Mouse (Mus musculus) CD4-positive, CD25-positive, alpha-beta regulatory T cell, adult 2 months (primary cell): ENCODE data around the gene Kansl1l.

Experiments
- DNase-seq: peaks from one replicate; pipeline ENCODE4 v3.0.0-alpha.2; 2012; ENCODE audit warnings: low read depth, low spot score

The Kansl1l gene

DNA sequence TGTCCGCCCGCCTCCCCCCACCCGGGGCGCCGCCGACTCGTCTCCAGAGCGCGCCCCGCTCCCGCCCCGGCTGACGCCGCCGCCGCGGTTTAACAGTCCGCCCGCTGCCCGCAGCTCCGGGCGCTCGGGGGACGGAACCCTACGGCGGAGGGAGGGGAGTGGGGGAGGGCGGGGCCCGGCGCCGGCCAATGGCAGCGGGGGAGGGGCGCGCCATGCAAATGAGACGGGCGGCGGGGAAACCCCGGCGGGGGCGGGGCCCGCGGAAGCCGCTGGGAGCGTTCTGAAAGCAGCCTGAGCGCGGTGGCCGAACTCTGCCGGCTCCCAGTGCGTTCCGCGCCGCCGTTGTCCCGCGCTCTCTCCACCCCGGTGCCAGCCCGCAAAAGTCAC lies at the start of gene Kansl1l:
Kansl1l (minus strand) TSS at position 110 of the 387 bp plus-strand sequence.
- DNase-seq, result peak; percentile 97

DNA sequence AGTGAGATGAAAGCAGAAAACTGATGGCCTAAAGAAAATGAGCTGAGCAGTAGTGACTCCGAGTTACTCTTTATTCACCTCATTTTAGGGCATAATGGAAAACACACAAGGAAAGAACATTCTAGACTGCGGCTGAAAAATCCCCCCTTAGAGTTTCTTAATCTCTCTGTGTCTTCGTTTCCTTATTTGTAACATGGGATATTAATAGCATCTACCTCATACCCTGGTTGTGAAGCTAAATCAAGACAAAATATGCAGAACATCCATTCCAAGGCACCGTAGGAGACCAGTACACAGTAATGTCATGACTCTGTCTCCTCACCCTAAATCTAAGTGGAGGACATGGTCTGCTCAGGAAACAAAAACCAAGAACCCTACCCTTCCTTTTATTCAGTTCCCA lies 48.3 kb upstream of the Kansl1l start:
- DNase-seq, result no peak

DNA sequence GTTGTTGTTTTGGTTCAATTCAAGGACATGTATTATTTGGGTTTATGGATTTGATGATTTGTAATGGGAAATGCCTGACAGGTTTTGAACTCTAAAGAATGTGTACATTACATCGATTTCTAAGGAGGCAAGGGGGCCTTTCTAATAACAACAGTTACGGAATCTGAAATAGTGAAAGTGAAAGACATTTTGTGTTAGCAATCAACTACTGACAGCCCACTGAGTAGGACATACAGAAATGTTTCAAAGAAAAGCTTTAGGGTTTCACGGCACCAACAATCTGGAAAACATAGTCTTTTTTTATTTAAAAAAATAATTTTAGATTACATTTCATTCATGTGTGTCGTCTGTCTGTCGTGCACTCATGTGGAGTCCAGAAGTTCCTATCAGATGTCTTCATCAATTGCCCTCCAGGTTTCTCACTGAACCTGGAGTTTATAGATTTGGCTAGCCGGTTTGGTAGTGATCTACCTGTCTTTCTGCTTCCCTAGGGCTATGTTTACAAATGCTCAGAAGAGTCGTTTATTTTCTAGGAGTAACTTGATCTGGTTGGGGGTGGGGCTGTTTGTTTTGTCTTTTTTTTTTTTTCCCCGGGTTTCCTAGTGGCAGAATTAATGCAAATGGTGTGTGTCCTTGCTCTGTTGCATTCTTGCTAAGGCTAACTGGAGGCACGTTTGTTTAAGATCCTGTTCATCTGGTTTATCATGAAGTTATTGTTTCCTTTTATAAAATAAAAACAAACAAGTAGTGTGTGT lies 46.6 kb upstream of the Kansl1l start:
- peak; percentile 37 for DNase-seq

DNA sequence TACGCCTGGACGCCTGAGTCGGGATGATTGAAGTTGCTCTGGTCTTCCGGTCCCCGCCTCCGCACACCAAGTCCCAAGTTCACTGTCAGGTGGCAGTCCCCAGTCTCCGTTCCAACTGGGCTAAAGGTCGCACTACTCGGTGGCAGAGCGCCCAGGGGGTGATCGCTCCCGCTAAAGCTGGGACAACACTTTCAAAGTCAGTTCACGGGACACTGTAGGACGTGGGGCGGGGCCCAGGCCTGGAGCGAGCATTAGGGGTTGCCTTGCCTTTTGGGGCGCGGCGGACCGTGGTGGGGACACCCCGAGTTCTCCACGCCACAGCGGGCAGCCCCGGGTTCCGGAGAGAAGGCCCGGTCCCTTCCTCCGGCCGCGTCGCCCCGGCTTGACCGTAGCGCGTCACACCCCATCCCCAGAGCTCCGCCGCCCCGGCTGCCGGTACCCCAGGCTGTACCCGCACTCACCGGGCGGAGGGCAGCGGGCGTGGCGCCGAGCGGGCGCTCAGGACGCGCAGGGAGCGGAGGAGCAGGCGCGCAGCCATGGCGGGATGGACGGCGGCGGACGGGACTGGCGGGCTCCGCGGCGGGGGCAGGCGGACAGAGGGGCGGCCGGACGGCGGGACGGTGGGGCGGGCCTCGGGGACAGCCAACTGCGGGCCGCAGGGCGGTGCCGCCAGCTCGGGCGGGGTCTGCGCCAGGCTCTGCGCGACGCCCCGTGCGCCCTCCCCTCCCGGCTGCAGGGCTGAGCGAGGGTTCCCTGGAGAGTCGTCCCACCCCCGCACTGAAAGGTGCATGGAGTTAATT lies 45.5 kb upstream of the Kansl1l start, which contains the start of gene Acadl:
Acadl (minus strand) TSS at position 566 of the 800 bp plus-strand sequence.
- DNase-seq, result peak; percentile 74

DNA sequence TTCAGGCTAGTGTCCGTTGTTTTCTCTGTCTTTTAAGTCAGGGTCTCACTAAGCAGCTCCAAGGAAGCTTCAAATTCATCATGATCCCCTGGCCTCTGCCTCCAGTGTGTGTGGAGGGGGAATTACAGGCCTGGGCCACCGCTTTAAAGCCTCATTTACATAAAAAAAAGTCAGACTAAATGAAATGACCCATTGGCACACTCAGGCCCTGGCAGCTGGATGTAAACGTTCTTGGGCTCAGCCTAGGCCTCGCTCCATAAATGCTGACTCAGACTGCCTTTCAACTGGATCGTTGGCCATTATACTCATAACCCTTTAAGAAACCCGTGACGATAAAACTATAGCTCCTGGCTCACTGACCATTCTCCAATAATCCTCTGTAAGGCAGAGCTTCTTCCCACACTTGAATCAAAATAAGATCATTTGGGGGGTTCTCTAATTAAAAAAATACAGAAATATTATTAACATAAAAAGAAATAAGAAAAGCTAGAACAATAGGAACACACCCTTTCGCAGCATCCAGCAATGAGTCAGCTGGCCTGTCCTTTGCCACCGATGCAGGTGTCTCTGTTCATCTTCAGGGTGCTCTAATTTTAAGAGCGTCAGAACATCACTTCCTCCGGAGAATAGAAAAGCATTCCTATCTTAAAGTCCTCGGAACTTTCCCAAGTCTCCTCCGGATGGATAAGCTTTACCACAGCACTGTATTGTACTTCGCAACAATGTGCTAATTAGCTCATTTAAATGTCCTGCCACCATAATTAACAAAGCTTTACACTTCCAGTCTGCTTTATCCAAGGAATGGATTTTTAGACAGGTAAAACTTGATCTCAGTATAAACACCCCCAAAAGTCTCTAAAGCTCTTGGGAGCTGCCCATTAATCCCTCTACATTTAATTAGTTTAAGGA lies 44.7 kb upstream of the Kansl1l start:
- no peak for DNase-seq

DNA sequence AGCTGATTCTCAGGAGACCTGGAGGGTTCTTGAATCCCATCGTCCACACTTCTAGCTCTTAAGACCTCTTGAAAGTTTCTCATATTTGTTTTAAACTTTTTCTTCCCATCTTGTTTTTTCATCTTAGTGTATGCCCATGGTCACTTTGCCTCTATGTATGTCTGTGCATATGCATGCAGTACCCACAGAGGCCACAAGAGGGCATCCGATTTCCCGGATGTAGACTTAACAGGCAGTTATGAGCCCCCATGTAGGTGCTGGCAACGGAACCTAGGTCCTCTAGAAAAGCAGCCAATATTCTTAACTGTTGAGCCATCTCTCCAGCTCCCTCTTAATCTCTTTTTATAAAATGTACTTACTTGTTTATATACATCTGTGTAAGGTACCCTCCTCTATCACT lies 30.1 kb upstream of the Kansl1l start:
- peak; percentile 66 for DNase-seq

DNA sequence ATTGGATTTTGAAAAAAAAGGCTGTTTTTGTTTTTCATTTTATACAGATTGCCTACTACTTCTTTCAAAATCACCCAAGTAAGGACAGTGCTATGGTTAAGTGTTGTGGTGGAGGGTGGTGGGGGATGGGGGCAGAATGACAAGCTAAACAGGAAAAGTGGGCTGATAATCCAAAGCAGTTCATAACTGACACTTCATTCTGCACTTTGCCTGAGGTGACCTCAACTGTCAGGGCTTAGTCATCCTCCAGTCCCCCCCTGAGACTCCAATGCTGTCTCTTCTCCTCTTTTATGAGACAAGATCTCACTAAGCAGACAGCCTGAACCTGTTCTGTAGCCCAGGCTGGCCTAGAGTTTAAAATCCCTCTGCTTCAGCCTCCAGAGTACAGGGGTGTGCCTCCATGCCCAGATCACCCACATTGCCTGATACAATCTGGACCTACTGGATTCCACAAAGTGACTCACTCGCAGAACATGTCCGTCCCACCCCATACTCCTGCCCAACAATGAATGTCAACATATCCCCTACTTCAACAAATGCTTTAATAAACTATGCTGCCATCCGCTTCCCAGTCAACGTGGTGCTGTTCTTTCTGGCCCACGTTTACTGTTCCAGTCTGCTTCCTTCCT lies 28.4 kb upstream of the Kansl1l start:
- no peak for DNase-seq

DNA sequence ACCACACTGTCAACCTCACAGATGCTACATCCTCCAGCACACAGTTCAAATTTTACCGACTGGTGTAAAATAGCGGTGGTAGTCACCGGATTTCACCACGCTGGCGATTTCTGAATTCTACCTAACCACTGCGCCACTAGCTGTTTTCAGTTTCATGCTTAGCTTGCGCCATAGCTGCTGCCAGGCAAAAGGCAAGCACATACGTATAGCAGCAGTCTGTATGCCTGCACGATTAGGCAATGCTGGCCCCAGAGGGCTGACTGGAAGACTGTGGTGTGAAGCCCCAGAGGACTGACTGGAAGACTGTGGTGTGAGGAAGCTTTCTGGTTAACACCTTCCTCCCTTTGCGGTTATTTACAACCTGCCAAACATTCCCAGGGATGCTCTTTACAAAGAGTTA lies 24.6 kb upstream of the Kansl1l start:
- no peak for DNase-seq

DNA sequence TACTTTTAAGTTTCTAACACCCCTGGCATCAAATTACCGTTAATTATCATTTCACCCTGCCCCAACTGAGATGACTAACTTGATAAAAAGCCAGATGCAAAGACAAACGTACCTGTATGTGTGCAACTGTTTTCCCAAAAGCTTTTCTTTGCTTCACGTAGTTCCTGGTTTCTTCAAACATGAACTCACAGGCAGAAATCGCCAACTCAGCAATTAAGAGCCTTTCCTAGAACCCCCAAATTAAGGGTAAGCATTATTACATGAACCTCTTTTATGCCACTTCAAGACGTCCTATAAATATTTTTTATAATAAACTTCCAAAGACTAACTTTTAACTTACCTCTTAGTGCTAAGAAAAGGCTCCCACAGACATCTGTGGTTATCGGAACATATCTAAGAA lies 24.1 kb upstream of the Kansl1l start:
- DNase-seq, result no peak

DNA sequence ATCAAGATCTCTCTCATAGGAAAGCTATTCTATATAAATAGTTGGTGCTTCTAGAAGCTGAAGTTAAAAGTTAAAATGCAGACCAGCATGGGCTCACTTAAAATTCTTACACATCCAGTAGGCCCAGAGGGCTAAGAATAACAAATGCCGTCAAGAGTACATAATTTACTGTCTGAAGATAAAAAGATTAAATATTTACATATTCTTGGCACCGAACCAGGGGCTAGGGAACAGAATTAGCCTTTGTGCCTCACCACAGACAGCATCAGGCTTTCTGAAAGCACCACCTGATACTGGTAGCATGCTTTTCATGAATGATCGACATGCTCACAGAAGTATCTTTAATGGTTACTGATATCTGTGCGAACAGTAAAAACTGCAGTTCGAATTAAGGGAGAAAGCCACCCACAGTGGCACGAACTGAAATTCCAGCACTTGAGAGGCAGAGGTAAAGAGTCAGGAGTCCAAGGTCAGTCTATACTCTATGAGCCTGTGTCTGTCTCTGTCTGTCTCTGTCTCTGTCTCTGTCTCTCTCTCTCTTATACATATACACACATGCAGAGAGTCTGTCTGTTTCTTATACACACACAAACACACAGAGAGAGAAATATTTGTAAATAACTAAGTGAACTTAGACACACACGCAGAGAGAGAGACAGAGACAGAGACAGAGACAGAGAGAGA lies 22.5 kb upstream of the Kansl1l start:
- no peak for DNase-seq

DNA sequence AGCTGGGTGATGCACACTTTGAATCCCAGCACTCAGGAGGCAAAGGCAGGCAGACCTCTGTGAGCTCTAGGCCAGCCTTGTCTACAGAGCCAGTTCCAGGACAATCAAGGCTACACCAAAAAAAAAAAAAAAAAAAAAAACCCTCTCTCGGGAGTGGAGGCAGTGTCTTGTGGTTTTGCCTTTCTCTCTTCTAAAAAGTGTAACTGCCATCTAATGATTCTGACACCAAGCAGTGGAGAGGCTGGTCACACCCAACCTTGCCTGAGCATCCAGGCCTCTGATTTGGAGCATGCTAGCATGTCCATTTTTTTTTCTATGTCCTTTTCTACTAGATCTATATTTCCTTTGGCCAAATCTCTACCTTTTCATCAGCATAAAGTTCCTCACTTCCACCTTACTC lies 21.8 kb upstream of the Kansl1l start:
- no peak for DNase-seq

DNA sequence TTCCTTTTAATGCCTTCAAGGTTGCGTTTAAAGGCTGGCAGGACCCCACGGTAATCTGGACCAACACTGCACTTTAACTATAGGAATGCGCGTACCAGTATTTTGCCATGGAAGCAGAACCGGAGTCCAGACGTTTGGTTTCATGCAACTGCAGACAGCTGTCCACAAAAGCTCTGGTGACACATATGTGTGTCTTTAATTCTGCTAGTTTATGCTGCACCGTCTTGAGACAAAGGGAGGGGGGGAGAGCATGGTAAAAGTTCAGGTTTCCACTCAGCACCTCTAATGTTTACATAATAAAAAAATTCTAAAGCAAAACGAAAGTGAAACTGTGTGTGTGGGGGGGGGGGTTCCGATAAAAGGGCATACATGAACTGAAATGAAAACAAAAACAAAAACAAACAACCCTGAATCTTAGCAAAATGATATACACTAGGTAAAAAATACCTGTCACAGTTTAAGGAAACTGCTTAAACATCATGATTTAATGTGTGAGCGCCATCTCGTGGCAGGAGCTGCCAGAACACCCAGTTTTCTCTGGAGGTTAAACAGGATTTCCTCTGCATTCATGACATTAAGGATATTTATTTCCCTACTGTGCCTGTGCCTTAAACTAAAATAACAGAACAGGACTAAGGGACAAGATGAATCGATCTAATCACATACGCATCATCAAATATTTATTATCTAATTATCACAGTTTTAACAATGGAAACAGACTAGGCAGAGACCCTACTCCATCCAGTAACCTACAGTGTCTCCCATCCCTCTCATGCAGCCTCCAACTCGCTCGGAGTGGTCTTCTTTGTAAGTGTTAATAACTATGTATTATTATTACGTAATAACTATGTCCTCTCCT lies 21.1 kb upstream of the Kansl1l start:
- peak; percentile 86 for DNase-seq

DNA sequence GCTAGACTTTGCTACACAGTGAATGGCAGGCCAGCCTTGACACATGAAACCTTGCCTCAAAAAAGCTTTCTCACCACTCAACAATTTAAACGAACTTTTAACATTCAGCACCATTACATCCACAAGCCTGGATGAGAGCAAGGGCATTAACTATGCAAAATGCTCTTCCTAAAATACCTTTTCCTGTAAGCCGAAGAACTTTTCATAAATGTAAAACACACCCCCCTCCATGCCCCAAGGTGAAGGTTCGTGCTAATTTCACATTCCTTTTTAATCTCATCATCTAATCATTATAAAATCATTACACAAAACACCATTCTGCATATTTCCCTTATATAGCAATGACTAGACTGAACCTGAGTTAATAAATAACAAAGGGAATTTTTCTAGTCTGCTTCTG lies 19.8 kb upstream of the Kansl1l start:
- DNase-seq, result no peak

DNA sequence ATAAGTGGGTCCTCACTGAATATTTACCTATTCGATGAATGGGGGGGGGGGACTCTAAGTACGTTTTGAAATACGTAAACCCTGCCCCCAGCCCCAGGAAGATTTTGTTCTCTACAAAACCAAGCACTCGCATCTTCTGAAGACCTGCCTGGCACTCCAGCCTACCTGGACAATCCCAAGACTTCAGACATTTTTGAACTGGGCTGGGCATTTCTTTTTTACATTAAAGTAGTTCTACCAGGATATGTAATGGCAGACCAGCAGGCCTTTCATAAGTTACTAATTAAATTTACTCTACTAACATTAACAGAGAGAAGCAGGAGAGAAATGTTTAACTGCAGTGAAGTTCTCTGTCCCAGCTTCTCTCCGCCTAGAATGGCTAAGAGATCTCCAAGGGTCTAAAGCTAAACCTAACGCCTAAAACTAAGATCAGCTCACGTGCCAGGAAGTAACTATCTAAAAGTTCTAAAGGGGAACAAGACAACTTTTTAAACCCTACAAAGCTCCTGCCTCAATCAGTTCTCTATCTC lies 15.3 kb upstream of the Kansl1l start:
- DNase-seq, result no peak

DNA sequence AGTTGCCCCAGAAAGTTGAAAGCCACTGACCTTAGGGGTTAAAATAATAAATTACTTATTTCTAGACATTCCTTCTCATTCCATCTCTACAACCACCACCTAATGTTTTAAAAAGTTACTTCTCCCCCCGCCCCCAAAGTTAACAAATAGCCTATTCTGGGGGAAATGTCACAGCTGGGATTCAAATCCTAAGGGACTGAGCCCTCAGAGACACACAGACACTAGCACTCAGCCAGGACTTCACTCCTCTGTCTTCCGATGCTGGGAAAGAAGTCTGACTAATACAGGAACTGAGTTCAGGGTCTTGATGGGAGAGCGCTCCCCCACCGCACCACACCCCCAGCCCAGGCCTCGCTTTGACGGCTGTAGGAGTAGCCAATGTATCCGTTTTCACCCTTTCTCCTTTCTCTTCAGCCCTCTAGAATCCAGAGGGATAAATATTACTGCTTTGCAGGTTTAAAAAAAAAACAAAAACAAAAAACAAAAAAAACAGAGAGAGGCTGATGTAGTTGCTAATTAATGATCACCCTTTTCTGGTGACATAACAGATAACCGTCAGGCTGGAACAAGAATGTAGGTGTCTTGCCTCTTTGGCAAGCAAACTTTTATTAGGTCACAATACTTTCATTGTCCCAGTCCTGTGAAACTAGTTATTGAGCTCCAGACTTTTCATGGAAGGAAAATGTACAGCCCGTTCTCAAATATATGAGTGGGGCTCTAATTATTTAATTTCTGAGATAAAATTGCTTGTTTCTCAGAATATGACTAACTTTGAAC lies 14.7 kb upstream of the Kansl1l start:
- DNase-seq, result no peak

DNA sequence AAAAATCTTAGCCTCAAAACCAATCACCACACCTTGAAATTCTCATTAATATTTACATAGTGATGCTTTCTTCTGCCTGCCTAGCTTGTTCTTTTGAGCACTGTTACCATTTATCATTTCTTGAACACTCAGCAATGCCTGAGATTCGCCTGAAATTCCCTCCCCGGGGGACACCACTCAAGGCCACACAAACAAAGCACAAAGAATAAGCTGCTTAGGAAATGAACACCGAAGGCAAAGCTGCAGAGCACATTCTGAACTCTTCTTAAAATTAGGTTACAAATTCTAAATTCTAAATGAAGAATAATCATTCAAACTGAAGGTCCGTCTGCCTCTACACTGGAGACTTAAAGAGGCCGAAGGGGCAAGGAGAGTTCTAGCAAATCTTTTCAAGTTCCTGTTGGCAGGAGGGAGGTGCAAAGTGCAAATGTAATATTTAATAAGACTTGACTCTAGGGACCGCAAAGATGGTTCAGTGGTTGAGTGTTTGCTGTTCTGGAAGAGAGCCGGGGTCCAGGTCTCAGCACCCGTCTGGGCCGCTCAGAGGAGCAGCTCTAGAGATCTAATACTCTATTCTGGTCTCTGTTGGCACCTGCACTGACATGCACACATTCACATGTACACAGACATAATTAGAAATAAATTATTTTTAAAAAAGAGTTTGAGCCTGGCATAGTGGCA lies 12.2 kb upstream of the Kansl1l start:
- no peak for DNase-seq

DNA sequence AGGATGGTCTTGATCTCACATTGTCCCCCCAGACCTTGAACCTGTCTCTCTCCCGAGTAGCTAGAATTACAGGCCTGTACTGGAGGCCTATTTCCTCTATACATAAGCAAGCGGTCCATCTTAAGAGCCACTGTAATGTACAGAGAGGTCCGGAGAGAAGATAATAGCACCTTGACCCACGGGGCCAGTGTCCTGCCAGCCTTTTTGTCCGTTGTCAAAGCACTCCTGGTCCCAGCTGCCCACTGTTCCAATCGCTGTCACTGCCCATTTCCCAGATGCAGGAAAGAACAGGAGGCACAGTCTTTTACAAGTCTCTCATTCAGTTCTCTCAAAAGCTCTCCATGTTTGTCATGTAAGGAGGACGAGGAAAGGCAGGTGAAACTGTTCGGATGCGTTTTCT lies 4.6 kb upstream of the Kansl1l start:
- DNase-seq, result no peak

DNA sequence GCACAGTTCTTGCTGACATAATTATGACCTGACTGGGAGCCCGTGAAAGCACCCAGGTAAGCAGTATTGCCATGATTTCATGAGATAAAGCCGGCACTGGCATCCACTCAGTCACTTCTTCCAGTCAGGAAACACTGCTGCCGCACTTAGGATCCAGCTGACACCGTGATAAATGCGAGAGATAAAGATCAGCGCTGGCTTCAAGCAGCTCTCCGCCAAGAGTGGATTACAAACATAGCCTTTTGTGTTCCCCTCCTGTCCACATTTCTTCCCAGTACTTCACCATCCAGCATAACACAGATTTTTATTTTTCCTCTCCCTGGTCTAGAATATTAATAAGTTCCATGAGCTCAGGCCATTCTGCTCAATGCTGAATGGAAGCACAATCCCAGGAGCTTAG lies 2.9 kb upstream of the Kansl1l start:
- no peak for DNase-seq
